Mouse (Mus musculus): Measurements from ENCODE around the gene Dnajc15. TPM values are rescaled to one million over a fixed set of nuclear protein-coding genes. Genes with fewer than 3 reads are reported as not detected.
A peak's percentile ranks its signal among the peaks of the same experiment; 100 is the strongest.

Dnajc15 gene
- polyA plus RNA-seq, 1 experiment from 2014 or later: 61.4 TPM

DNA sequence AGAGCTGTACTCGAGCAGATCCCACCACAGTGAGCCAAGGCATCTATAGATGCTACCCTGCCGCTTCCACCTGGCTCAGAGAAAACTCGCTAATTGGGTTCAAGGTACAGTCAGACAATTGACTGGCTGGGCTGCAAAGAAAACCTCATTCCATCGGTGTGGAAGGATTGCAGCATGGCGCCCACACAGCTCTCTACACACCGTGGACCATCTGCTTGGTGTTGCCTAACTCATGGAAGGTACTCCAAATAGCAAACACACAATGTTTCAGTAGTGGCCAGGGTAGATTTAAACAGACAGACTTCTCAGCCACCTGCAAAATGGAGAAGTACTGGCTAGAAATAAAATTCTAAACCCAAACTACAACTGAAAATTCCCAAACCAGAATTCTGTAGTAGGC, 57.4 kb downstream of the Dnajc15 start:
- no peak overlapping the region for H3K9ac ChIP-seq (replicated peaks)
- H3K4me3 ChIP-seq: no peak overlapping the region
- no peak overlapping the region for H3K27ac ChIP-seq (replicated peaks)
- no peaks in the 10 kb centered on the region for H3K9me3 ChIP-seq
- H3K27me3 ChIP-seq: no peaks in the 10 kb centered on the region
- no peak for ATAC-seq (replicated peaks)
- H3K36me3 ChIP-seq: no peaks in the 10 kb centered on the region
- 84% methylated on average over 6 of the region's 6 CpGs for WGBS
- no peak overlapping the region for H3K4me2 ChIP-seq (replicated peaks)
- peaks cover 15% of the 10 kb centered on the region for H3K4me1 ChIP-seq

DNA sequence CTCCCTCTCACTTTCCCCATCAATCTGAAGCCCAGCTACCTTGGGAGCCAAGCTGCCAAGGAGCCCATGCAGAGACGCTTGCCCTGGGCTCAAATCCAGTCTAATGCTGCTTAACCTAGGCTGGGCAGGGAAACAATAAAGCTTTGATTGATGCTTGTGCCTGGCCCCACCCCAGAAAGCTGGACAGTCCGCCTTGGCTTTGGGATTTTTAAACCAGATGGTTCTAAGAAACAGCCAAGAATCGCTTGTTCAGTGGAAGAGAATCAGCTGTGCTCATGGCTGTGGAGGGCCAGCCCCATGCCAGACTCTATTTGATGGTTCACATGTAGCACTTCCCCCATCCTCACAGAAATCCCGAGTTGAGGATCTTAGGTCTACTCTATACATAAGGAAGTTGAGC, 60.0 kb downstream of the Dnajc15 start:
- ATAC-seq (replicated peaks): peak; percentile 71
- 53% methylated on average over 4 of the region's 4 CpGs for WGBS

DNA sequence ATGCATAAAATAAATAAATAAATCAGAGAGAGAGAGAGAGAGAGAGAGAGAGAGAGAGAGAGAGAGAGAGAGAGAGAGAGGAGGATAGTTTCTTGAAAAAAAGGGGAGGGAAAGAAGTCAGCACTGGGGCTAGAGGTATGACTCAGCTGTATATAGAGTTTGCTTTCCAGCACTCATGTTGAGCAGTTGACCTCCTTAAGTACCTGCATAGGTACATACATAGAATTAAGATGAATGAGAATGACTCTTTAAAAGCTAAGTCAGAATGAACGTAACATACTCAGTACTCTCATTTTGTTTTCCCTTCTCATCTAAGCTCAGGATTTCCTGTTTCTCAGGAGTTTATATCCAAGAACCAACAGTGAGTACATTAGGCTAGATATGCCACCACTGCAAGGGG, 62.0 kb downstream of the Dnajc15 start:
- H3K4me3 ChIP-seq: no peak overlapping the region
- no peak overlapping the region for H3K9ac ChIP-seq (replicated peaks)
- no peaks in the 10 kb centered on the region for H3K36me3 ChIP-seq
- H3K9me3 ChIP-seq: no peaks in the 10 kb centered on the region
- 95% methylated on average over 1 of the region's 1 CpGs for WGBS
- H3K27ac ChIP-seq (replicated peaks): no peak overlapping the region
- no peak overlapping the region for H3K4me2 ChIP-seq (replicated peaks)
- peaks cover 15% of the 10 kb centered on the region for H3K4me1 ChIP-seq
- no peak for ATAC-seq (replicated peaks)
- no peaks in the 10 kb centered on the region for H3K27me3 ChIP-seq

More for the DNA sequence above, 60.0 kb downstream of the Dnajc15 start:
- H3K36me3 ChIP-seq: no peaks in the 10 kb centered on the region
- H3K27ac ChIP-seq (replicated peaks): peak overlapping the region; percentile 52
- no peak overlapping the region for H3K9ac ChIP-seq (replicated peaks)
- H3K9me3 ChIP-seq: no peaks in the 10 kb centered on the region
- no peak overlapping the region for H3K4me2 ChIP-seq (replicated peaks)
- H3K4me3 ChIP-seq: no peak overlapping the region
- H3K27me3 ChIP-seq: no peaks in the 10 kb centered on the region
- peaks cover 15% of the 10 kb centered on the region for H3K4me1 ChIP-seq

DNA sequence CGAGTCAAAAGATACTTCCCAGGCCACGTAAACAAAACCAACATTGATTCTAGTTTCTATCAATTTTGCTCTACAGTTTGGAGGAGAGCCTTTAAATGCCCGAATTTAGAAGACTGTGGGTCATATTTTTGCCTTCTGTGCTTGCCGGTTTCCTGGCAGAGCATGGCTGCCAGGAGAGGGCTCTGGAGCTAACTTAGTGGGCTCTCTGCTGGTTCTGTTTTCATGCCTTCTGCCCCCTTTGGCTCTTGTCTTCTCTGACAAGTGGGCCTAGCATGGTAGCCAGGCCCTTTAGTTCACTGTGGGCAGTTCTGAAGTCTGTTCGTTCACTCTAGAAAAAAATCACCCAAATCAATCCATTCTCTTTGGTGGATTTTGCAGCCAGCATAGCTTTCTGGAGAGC, 63.5 kb downstream of the Dnajc15 start:
- 88% methylated on average over 5 of the region's 5 CpGs for WGBS

DNA sequence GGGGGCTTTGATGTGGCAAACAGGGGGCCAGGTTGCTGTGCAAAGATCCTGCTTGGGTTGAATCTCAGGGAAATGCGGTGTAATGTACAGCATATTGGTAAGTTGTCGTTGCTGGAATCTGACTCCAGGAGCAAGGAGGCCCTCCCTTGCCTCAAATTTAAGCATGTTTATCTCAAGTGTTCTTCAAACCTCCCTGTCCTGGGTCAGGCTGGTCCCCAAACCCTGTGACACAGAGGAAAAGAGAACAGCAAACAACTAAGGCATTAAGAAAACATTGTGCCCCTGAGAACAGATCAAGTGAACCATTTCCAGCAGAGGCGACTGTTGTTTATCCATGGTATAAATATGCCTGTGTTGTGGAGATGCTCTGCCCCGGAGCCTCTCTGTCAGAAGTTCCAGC, 67.1 kb downstream of the Dnajc15 start:
- Histone ChIP-seq H3K9me3 (no peaks in the 10 kb centered on the region), H3K36me3 (no peaks in the 10 kb centered on the region), H3K27me3 (no peaks in the 10 kb centered on the region), H3K4me2 (replicated peaks) (no peak overlapping the region), H3K27ac (replicated peaks) (no peak overlapping the region), H3K4me3 (no peak overlapping the region), H3K9ac (replicated peaks) (no peak overlapping the region), H3K4me1 (0 out of 2 replicates have a peak, but pooled peaks cover 4% of the 10 kb centered on the region)
- WGBS: 93% methylated on average over 4 of the region's 4 CpGs
- ATAC-seq (replicated peaks): no peak

More for the DNA sequence above, 63.5 kb downstream of the Dnajc15 start:
- Histone ChIP-seq H3K4me3 (no peak overlapping the region), H3K9me3 (no peaks in the 10 kb centered on the region), H3K4me2 (replicated peaks) (no peak overlapping the region), H3K4me1 (peaks cover 15% of the 10 kb centered on the region), H3K36me3 (no peaks in the 10 kb centered on the region), H3K27ac (replicated peaks) (no peak overlapping the region), H3K27me3 (no peaks in the 10 kb centered on the region), H3K9ac (replicated peaks) (no peak overlapping the region)
- ATAC-seq (replicated peaks): no peak

DNA sequence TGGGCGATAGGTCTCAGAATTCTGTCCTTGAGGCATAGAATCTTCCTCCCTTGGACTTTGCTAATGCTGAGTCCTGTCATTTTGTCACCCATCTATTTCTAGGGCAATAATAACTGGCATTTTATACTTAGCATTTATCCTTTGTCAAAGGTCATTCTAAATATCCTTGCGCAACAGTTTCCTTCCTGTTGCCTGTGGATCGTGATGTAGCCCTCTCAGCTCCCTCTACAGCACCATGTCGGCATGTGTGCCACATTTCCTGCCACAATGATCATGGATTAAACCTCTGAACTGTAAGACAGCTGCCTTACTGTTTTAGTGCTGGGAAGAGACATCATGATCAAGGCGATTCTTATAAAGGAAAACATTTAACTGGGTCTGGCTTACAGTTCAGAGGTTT, 68.6 kb downstream of the Dnajc15 start:
- H3K4me2 ChIP-seq (replicated peaks): no peak overlapping the region

DNA sequence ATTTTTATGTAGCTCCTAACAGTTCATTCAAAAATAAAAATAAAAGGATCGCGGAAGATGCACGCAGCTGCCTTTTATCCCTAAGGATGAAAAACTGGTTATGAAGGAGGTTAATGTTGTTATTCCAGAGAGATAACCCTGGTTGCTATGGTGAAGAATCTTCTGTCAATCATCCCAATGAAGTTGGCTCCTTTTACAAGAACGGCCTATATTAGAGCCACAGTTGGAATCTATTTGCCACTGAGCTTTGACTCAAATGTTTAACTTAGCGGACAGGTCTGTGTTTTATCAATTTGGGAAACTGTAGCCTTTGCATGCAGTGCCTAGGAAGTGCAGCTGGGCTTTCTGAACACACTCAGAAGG, 72.7 kb downstream of the Dnajc15 start:
- Histone ChIP-seq H3K27me3 (no peaks in the 10 kb centered on the region), H3K4me2 (replicated peaks) (no peak overlapping the region), H3K27ac (replicated peaks) (peak overlapping the region; percentile 62), H3K9me3 (no peaks in the 10 kb centered on the region), H3K9ac (replicated peaks) (no peak overlapping the region), H3K36me3 (no peaks in the 10 kb centered on the region), H3K4me1 (peaks cover 21% of the 10 kb centered on the region), H3K4me3 (no peak overlapping the region)
- peak; percentile 16; the same call in 1 of the 2 replicates for ATAC-seq (replicated peaks)
- 34% methylated on average over 5 of the region's 5 CpGs for WGBS

More for the DNA sequence above, 68.6 kb downstream of the Dnajc15 start:
- no peaks in the 10 kb centered on the region for H3K36me3 ChIP-seq
- no peak overlapping the region for H3K4me3 ChIP-seq
- H3K9ac ChIP-seq (replicated peaks): no peak overlapping the region
- H3K27ac ChIP-seq (replicated peaks): no peak overlapping the region
- no peaks in the 10 kb centered on the region for H3K9me3 ChIP-seq
- WGBS: 89% methylated on average over 5 of the region's 5 CpGs
- peaks cover 19% of the 10 kb centered on the region for H3K4me1 ChIP-seq
- no peak for ATAC-seq (replicated peaks)
- no peaks in the 10 kb centered on the region for H3K27me3 ChIP-seq

DNA sequence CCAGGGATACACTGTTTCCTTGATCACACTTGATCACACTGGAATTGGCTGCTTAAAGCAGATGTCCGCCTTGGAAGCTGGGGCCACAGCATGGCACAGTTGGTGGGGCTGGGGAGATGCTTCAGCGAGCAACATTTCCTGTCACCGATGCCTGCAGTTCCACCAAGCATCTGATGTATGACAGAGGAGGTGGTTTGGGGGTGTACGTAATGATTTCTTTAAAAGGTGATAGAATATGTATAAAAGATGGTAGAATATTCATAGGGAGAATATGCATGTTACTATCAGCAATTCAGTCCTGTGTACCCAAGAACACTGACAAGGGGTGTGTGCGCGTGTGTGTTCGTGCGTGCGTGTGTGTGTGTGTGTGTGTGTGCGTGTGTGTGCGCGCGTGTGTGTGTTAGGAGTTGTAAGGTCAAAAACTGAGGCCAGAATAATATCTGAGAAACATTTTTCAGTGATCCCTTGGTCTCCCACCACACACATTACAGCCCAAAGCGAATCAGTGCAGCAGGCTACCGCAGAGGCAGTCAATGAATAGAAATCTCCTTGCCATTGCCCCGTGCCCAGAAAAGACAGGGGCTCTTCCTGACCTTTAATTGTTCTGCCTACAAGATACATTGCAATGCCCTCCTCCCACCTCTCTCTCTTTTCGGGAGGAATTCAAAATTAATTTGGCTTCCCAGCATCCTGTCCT, 73.2 kb downstream of the Dnajc15 start:
- H3K4me1 ChIP-seq: peaks cover 21% of the 10 kb centered on the region
- no peak overlapping the region for H3K4me3 ChIP-seq
- H3K27me3 ChIP-seq: no peaks in the 10 kb centered on the region
- H3K36me3 ChIP-seq: no peaks in the 10 kb centered on the region
- peak; percentile 42 for ATAC-seq (replicated peaks)
- WGBS: 70% methylated on average over 17 of the region's 17 CpGs
- no peaks in the 10 kb centered on the region for H3K9me3 ChIP-seq
- peak overlapping the region; percentile 62 for H3K27ac ChIP-seq (replicated peaks)
- H3K4me2 ChIP-seq (replicated peaks): no peak overlapping the region
- H3K9ac ChIP-seq (replicated peaks): no peak overlapping the region

DNA sequence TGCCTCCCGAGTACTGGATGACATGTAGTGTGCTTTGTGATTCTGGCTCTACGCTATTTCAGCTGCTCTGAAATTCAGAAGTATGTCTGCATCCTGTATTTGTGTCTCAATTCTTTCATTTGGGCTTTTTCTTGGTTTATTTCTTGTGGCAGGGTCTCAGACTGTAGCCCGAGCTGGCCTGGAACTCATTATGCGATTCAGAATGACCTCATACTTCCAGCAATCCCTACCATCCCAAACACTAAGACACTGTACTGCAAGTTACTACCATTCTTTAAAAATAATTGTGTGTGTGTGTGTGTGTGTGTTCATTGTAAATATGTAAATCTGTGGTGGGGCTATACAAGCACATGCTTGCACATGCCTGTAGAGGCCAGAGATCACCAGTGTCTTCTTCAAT, 78.4 kb downstream of the Dnajc15 start:
- Histone ChIP-seq H3K36me3 (no peaks in the 10 kb centered on the region), H3K4me1 (peaks cover 8% of the 10 kb centered on the region), H3K9ac (replicated peaks) (no peak overlapping the region), H3K9me3 (no peaks in the 10 kb centered on the region), H3K4me3 (no peak overlapping the region), H3K27ac (replicated peaks) (no peak overlapping the region), H3K4me2 (replicated peaks) (no peak overlapping the region), H3K27me3 (no peaks in the 10 kb centered on the region)
- no peak for ATAC-seq (replicated peaks)
- 72% methylated on average over 4 of the region's 4 CpGs for WGBS

DNA sequence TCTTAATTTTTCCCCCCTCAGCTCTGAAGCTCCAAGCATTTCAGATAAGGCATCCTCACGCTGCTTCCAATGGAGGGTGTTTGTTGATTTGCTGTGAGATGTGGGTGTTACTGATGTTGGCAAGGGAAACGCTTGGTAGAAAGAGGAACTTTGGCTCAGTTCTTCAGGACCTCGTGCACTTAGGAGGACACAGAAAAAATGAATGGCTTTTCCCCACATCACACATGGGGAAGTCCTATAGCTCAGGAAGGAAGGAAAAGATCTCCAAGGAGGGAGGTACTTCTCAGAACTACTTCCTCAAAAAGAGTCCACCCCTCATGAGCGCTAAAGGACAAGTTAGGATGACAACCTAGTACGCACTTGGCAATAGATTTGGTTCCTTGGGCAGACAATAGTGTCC, 79.7 kb downstream of the Dnajc15 start:
- no peak overlapping the region for H3K9ac ChIP-seq (replicated peaks)
- H3K4me3 ChIP-seq: no peak overlapping the region
- 87% methylated on average over 5 of the region's 5 CpGs for WGBS
- H3K36me3 ChIP-seq: no peaks in the 10 kb centered on the region
- no peaks in the 10 kb centered on the region for H3K9me3 ChIP-seq
- no peak for ATAC-seq (replicated peaks)
- H3K4me2 ChIP-seq (replicated peaks): no peak overlapping the region
- H3K4me1 ChIP-seq: 0 out of 2 replicates have a peak, but pooled peaks cover 4% of the 10 kb centered on the region
- H3K27ac ChIP-seq (replicated peaks): no peak overlapping the region
- H3K27me3 ChIP-seq: no peaks in the 10 kb centered on the region

DNA sequence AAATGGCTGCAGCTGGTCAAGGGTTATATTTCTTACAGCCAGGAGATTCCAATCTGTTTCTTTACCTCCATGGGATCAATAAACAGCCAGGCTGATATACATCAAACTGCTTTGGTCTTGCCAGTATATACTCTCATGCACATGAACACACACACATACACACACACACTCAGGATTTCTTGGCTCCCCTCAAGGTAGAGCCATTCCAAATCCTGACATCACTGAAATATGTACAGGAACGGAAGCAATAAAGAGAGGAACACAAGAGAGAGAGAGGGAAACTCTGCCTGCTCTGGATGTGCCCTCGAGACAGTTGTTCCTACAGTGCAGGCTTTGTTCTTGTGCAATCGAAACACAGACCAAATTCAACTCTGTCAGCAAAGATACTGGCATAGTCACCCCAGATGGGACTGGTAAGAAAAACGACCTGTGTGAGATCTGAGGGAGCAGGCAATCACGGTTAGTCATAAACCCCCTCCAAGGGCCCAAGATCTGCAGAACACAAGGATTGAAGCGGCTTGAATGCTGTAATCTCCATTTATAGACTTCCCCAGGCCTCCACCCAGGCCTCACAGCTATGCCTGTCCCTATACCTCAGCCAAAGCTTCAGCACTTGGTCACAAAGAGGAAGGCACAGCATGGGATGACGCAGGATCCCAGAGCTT, 80.5 kb downstream of the Dnajc15 start:
- WGBS: 72% methylated on average over 7 of the region's 7 CpGs
- no peak for ATAC-seq (replicated peaks)
- Histone ChIP-seq H3K27me3 (no peaks in the 10 kb centered on the region), H3K4me3 (no peak overlapping the region), H3K27ac (replicated peaks) (no peak overlapping the region), H3K9me3 (no peaks in the 10 kb centered on the region), H3K9ac (replicated peaks) (no peak overlapping the region), H3K4me2 (replicated peaks) (no peak overlapping the region), H3K36me3 (no peaks in the 10 kb centered on the region), H3K4me1 (0 out of 2 replicates have a peak, but pooled peaks cover 4% of the 10 kb centered on the region)

DNA sequence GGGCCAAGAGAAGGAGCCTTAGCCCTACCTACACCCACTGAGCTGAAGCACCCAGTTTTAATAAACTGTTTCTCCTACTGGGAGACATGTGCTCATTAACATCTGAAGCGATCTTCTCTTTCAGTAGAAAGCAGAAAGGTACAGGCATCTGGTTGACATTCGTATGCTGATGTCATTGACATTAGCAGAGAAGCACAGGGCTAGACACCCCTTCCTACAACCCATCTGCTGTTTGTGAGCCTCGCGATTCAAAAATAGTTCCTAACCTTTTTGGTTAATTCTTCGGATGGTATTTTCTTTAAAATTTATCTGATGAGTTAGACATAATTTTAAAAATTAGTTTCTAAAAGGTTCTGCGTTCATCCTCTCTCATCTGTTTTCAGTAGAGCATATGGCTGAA, 81.9 kb downstream of the Dnajc15 start:
- H3K9me3 ChIP-seq: no peaks in the 10 kb centered on the region
- 0 out of 2 replicates have a peak, but pooled peaks cover 4% of the 10 kb centered on the region for H3K4me1 ChIP-seq
- no peak overlapping the region for H3K27ac ChIP-seq (replicated peaks)
- H3K27me3 ChIP-seq: no peaks in the 10 kb centered on the region
- WGBS: 90% methylated on average over 6 of the region's 6 CpGs
- H3K36me3 ChIP-seq: no peaks in the 10 kb centered on the region
- H3K4me3 ChIP-seq: no peak overlapping the region
- H3K9ac ChIP-seq (replicated peaks): no peak overlapping the region
- ATAC-seq (replicated peaks): no peak
- H3K4me2 ChIP-seq (replicated peaks): no peak overlapping the region
